Mouse (Mus musculus) adrenal gland, postnatal 14 days (tissue): ENCODE results near the gene Btbd10. TPM values are rescaled to one million over a fixed set of nuclear protein-coding genes. Genes with fewer than 3 reads are reported as not detected.

Experiments used
- DNase-seq: peaks from one replicate; pipeline ENCODE4 v3.0.0; 2021; ENCODE audit warnings: mixed read lengths
- long read RNA-seq, 2 experiments: library from polyadenylated mRNA; stranded (forward); transcript quantifications; one replicate each; pipeline ENCODE4 v2.0.0; 2021
- total RNA-seq: library from RNA; stranded (reverse); gene quantifications from 2 replicates; pipeline ENCODE4 v1.2.3, GENCODE M21; 2021

The Btbd10 gene
- total RNA-seq, result 17.3 and 18.1 TPM in 2 replicates
- long read RNA-seq, experiment 1, transcript Btbd10-201 (11 exons, 2,581 nt), result minor isoform, 6 of 32 reads
- long read RNA-seq, experiment 1, transcript Btbd10-203 (9 exons, 2,394 nt), result major isoform, 12 of 32 reads
- long read RNA-seq, experiment 1, partial matches to known transcripts, result 2 of 32 reads
- long read RNA-seq, experiment 1, other reads (novel, unspliced or antisense), result 12 of 32 reads
- long read RNA-seq, experiment 2, transcript Btbd10-203 (9 exons, 2,394 nt), result minor isoform, 6 of 20 reads
- long read RNA-seq, experiment 2, transcript Btbd10-201 (11 exons, 2,581 nt), result major isoform, 8 of 20 reads
- long read RNA-seq, experiment 2, partial matches to known transcripts, result 0 of 20 reads
- long read RNA-seq, experiment 2, other reads (novel, unspliced or antisense), result 6 of 20 reads

DNA sequence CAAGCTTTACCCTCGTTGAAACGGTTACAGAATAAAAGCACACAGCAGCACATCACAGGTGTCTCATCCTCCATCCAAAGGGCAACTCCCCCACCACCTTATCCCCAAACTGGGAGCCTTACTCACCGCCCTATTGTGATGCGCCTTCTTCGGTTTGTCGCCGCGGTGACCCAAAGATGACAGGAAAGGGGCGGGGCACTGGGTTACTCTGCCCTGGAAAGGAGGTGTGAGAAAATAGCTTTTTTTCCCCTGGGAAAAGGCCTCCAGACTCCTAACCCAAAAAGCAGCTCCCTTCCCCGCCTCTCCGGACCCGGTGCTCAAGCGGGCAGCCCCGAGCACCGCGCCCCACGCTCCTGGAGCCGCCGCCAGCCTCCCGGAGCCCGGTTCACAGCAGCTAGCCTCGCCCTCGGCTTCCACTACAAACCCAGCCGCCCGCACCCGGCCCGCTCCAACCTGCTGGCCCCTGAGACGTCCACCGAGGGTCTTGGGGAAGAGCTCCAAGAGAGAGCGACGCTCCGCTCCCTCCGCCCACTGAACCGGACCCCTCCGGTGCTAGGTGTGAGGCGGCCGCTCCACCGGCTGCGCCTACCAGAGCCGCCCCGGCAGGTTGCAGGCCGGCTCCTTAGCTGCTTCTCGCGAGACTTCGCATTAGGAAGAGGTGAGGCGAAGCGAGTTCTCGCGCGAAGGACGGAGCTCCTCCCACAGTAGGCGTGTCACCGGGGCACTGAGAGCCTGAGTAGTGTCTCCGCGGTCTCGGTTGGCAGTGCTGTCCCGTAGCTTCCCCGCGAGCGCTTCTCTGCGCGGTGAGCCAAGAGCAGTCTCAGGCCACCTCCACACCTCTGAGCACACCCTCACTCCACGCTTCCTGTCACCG lies at the start of gene Btbd10:
Gene Btbd10, minus strand, starts transcription at position 647 of the 874 bp plus-strand sequence.
- peak; percentile 99 for DNase-seq

DNA sequence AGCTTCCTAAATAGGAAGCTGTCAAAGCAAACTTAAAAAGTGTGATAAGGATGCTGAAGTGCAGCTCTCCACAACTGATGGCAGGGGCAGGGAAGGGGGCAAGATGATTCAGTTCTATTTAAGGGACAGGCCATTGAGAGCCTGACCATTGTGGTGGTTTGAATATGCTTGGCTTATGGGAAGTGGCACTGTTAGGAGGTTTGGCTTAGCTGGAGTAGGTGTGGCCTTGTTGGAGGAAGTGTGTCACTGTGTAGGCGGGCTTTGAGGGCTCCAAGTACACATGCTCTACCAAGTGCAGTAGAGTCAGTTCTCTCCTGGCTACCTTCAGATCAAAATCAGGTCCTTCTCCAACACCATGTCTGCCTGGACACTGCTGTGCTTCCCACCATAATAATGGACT lies 47.3 kb upstream of the Btbd10 start:
- DNase-seq, result no peak

DNA sequence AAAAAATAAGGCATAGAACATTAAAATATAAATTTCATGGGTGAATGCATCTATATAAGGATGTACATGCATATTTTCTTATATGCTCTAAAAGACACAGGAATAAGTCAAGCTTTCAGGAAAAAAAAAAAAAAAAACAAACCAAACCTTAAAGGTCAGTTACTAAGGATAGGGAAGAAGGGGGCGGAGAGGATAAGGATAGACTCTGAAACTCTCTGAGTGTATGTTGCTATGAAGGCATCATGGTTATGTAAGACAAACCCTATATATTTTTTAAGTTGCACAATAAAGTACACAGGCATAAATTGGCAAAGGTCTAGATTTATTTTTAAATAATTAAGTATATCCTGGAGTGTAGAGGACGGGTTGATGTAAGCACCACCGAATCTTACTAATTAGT lies 46.1 kb upstream of the Btbd10 start:
- DNase-seq, result no peak

DNA sequence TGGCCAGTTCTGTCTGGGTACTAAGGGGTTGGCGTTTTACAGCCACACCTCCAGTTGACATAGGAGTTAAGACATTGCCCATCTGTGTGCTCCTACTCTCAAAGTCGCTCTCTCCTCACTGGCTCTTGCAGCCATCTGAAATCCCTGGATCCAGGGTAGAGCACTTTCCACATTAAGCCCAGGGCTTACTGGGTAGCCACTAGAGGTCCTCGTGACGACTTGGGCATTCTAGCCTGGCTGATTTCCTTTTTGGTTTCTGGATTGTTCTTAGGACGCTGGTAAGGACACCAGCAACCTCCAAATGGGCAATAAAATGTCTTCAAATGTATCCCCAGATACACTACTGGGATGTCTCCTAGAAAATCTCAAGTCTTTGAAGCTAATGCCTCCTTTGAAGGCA lies 39.5 kb upstream of the Btbd10 start:
- no peak for DNase-seq

DNA sequence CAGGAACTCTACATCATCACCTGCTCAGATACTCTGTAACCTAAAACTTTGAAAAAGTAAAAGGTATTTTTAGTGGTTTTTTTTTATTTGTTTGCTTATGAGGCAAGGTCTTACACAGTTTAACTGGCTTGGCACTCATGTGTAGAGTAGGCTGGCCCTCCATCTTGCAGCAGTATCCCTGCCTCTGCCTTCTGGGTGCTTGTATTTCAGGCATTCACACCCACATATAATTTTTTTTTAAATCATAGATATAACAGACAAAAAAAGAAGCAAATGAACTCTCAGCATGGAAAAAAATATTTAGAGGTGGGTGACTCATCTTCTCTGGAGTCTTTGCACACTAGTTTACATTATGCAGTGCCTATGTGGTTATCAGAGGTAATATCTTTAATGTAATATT lies 28.9 kb upstream of the Btbd10 start:
- no peak for DNase-seq

DNA sequence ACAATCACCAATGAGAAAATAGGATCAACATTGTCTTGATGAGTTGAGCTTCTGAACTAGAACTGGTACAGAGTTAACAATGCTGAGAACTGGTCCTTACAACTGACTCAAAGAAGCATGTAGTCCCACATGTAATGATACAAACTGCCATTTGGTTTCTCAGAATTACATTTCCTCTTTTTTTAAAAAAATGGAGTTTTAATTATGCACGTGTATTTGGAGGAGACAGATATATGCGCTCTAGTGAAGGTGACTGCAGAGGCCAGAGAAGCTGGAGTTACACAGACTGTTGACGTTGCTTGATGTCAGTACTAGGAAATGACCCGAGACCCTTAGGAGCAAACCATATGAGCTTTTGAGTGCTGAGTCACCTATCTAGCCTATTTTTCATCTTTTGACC lies 27.5 kb upstream of the Btbd10 start:
- DNase-seq, result no peak

DNA sequence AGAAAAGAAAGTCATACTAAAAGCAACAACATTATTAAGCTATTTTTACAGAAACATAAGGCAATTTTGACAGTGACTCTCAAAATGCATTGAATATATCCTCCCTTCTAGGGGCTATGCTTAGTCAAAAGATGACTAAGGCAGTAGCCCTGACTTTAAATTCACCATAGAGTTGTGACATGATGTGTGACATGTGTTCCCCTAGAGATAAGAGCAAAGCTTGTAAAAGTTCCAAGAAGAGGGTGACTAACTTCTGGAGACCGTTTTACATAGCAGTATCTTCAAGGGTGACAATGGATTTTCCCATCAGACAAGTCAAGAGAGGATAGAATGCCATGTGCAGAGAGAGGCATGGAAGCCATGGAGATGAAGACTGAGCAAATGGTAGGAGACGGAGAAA lies 22.4 kb upstream of the Btbd10 start:
- DNase-seq, result no peak

DNA sequence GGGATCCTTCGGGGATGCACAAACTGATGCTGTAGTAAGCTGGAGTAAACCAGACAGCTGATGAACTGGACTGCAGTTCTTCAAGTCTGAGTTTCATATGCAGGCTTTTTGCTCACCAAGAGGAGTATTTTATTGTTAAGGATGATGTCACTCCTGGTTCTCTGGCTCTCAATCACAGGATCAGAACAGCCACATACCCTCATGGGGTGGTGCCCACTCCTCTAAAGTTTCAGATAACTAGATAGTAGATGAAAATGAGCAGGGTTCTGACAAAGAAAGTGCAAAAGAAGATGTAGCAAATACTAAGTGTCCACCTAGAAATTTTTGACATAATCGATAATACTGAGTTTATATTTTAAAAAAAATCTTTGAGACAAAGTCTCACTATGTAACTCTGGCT lies 19.3 kb upstream of the Btbd10 start, which contains the start of gene Pth:
Gene Pth, minus strand, starts transcription at position 101 of the 400 bp plus-strand sequence.
- DNase-seq, result no peak

DNA sequence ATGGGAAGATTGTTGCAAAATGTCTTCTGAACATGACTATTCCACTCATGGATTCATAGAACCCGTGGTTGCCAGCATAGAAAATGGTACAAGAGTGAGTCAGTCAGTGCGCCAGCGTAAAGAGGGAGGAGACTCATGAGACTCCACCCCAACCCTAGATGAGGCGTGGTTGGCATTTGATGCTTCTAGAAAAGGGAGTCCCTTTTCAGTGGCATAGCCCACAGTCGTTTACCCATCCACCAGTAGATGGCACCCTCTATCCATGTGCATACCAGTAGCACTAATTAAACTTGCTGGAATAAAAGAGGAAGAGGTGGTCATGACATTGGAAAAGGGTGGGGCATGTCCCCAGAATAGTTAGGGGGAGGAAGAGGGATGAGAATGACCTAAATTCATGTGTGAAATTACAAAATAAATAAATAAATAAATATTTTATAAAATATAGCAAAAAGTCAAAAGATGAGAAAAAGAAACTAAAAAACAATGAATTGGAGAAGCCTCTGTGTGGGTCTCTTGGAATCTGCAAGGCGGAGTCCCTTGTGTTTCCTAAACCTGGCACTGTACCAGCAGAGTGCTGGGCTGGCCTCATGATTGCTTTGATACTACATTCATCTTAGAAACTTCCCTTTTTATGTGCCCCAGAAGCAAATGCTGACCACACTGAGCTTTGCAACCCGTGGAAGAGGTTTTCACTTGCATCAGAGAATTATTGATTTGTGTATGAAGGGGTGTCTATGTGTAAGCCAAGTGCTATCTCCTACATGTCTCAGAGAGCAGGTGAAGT lies 8.9 kb upstream of the Btbd10 start:
- DNase-seq, result peak; percentile 91

DNA sequence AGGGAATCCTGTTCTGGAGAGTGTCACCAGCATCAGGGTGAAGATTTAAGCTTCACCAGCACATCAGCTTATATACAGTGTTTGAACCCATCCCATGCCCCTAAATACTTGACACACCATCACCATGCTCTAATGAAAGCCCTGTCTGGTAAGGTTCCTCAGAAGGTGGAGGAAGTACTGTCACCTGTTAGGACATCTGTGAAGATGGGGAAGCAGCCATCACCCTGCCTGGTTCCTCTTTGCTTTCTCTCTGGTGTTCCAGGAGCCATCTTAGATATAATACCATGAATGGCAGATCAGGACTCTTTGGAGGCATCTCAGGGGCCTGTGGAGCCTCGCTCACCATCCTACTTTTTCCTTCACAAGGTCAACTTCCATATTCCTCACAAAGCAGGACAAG lies 3.5 kb upstream of the Btbd10 start:
- DNase-seq, result no peak

DNA sequence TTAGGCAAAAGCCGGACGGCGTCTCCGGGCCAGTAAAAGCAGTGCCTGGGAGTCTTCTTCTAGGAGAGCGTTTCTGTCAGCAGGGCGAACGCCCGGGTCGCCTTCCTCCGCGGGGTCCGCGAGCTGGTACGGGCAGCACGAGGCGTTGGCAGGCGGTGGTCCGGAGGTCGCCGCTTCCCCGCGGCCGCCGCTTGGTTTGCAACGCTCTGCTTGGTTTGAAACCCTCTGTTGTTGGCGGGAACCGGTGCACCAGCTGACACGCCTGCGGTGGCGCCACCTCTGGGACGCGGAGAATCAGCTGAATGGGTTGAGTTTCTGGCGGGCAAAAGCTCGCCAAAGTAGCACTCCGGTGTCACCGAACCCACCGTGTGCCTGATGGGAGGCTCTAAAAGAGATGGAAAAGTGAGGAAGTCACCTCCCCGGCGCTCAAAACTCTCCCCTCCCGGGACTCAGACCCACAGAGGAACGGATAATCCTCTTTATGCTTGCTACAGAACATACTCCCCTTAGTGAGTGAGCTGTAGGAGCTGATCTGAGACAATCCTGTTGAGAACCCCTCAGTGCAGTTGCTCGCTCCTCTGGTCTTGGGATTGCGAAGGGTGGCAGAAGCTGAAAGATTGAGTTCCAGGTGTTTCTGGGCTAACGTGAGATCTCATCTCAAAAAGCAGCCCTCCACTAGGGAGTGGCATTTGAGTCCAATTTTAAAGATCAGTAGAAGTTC lies 588 bp upstream of the Btbd10 start:
- DNase-seq, result peak; percentile 85

DNA sequence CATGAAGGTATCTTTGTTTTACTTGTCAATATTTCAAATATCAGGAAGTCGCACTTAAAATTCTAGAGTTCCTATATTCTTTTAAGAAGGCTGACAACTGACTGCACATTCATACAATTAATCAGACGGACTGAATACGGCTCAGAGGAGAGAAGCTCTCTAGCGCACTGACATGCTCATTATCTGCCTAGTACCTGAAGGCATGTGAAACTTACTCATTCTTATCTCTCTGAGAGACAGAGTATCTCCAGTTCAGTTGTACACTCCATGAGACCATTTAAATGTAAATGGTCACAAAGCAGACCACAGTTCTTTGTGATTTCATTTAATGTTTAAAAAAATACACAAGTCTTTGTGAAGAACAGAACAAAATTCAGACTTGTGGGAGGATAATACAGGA lies 1.8 kb downstream of the Btbd10 start:
- DNase-seq, result no peak

DNA sequence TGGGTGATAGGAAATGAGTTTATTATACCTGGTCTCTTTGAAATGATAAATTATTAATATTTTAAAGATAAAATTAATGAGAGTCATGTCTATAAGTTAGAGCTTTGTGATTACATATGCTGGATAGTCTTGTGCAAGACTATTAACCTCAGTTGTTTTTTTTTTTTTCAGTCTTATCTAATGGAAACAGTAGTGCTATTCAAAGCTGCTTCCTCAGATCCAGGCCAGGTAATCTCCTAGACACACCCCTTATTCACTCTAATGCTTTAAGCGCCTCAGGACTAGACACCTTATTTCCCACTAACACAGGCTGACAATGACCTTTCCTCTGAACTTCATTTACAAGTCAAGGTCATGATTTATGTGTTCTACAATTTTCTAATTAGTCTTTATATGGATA lies 20.1 kb downstream of the Btbd10 start:
- DNase-seq, result no peak

DNA sequence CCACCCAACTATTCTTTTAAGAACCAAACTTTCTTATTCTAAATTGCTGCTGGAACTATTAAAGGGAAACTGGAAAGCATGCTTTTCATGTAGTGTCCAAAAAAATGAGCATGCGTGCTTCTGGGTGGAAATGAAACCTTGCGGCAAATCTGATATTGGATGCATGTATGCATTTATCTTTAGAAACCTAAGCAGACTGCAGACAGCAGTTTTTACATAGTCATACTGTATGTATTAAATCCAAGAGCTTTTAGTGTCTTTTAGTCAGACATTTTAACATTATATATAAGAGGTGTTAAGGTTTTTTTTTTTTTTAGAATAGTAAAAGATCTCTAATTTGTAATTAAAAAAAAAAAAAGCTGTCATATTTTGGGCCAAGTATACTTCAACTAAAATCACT lies 21.5 kb downstream of the Btbd10 start:
- no peak for DNase-seq

DNA sequence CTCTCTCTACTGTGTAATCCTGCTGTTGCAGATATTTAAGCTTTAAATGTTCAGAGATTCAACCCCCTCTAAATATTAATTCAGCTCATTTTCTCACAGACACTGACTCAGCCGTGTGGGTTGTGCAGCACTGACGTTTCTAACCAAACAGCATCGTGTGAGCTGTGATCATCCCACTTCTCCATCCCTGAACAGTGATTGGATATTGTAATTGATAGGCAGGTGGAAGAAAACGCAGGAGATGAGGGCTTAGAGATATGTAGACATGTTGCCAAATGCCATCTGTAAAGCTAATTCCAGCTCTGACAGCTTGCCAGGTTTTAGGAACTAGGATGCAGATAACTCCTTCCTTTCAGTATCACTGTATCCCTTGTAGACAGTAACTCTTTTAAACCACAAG lies 21.9 kb downstream of the Btbd10 start:
- DNase-seq, result no peak

DNA sequence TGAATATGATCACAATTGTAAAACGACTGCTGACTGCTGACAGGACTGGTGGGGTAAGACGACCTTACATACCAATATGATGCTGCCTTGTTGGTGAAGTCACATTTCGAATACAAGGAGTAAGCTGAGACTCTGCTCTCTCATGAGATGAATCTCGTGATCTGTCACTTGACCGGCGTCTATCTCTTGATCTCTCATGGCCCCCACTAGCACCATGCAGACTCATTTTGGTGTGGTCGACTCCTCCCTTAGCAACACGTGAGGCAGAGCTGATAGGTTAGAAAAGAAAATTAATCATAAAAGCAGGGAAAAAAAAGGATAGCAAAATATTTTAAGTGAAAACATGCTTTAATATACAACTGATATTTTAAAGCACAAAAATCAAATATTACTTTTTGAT lies 33.9 kb downstream of the Btbd10 start:
- no peak for DNase-seq

DNA sequence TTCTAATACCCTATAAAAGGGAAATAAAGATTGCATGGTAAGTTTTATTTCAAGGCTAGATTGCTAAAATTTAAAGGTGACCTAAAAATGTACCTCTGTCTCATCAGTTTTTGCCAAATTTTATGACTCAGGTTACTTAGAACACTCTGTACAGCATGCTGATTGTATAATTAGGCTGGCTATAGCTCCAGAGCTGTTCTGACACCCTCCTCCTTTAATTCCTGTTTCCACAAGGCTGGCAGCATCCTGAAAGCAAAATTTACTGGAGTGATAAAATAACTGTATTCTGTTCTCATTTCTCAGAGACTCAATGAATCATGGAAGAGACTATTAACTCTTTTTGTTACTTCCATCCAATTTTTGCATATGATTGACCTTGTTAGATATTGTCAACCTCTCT lies 35.2 kb downstream of the Btbd10 start:
- no peak for DNase-seq

DNA sequence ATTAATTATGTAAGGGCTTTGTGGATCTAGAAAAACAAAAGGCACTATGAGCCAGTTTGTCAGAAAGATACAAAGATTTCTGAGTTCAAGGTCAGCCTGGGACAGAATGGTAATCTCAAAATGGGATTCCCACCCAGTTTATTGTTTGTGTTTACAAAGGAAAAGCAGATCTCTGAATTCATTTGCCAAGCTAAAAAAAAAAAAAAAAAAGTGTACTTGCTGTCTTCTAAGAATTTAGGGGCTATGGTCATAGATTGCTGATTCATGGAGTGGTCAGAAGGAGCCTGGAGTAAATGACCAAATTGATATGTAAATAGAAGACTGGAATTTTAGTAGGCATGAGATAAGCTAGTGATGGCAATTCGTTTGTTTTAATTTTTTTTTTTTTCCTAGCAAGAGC lies 49.1 kb downstream of the Btbd10 start:
- DNase-seq, result no peak

DNA sequence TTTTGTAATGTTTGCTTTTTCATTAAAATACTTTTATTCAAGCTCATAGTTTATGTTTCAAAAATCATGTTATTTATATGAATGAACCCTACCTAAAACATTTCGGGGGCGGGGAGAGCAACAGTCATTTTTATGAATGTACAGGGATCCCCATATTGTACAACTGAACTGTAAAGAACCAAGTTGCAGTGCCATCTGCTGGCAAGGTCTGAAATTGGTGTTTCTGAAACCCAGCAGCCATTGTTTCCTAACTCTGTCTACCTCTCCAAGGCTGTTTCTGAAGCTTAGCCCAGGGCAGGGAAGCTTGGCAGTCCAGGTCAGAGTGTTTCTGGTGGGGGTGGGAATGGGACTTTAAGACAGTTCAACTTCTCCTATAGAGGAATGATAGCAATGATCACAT lies 57.4 kb downstream of the Btbd10 start:
- peak; percentile 66 for DNase-seq

DNA sequence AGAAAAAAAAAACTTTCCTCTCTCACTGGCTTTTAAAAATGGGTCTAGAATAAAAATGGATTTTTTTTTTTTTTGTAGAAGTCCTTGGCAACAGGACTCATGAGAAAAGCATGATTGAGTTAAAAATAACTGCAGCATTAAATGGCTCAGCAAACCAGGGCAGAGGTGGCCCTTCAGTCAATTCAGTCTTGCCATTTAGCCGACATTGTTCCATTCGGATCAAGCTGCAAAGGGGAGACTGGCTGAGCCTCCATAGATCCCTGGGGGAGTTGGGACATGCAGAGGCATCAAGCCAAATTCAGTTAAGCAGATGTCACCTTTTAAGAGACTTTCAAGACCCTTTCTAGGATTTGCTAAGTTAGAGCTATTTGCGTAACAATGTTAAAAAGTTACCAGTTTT lies 59.1 kb downstream of the Btbd10 start:
- DNase-seq, result no peak

DNA sequence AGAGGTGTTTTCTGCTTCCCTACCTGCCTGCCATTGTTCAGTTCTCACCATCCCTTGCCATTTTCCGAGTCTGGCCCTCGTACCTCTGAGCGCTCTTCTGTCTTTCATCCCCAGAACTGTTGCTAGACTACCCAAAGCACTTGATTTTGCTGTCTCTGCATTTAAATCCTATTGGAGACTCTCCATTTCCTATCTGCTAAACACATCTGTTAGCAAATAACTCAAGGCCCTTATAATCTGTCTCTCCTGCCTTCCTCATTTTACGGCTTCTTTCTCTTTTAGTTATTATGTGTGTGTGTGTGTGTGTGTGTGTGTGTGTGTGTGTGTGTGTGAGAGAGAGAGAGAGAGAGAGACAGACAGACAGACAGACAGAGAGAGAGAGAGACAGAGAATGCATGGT lies 71.4 kb downstream of the Btbd10 start:
- no peak for DNase-seq
